Mouse (Mus musculus): ENCODE results near the gene Fam71f2. TPM values are rescaled to one million over a fixed set of nuclear protein-coding genes. Genes with fewer than 3 reads are reported as not detected.

The Fam71f2 gene
- polyA plus RNA-seq, 1 experiment = 1.5 TPM

GRCm38 (mm10) chr6:29280671-29281070 is 1.3 kb downstream of the Fam71f2 start:
- TF ChIP-seq CTCF (IDR thresholded peaks at IDR 0.05; ENCODE audit: low read depth, low read length) (no peak), POLR2A (IDR thresholded peaks at IDR 0.05; ENCODE audit: insufficient read depth, low read length) (no peak), EP300 (IDR thresholded peaks at IDR 0.05; ENCODE audit: insufficient read depth, low read depth, low read length) (no peak)
- Histone ChIP-seq H3K4me1 (ENCODE audit: control insufficient read depth, insufficient read depth, low read length) (no peaks in the 10 kb centered on the region), H3K9ac (ENCODE audit: low read depth, poor library complexity, severe bottlenecking) (no peak overlapping the region), H3K36me3 (ENCODE audit: control insufficient read depth, insufficient read depth, low read length, poor library complexity, severe bottlenecking) (peaks cover 3% of the 10 kb centered on the region; the same call in 1 of the 2 replicates), H3K27me3 (ENCODE audit: control insufficient read depth, insufficient read depth, low read length, poor library complexity, severe bottlenecking) (no peaks in the 10 kb centered on the region), H3K4me3 (ENCODE audit: low read depth, low read length) (no peak overlapping the region), H3K9me3 (replicated peaks; ENCODE audit: control insufficient read depth, insufficient read depth, low read length, poor library complexity, severe bottlenecking) (no peaks in the 10 kb centered on the region), H3K27ac (ENCODE audit: insufficient read depth, low read length) (no peak overlapping the region)

GRCm38 (mm10) chr6:29286870-29287269 is 7.5 kb downstream of the Fam71f2 start:
- H3K36me3 ChIP-seq (ENCODE audit: control insufficient read depth, insufficient read depth, low read length, poor library complexity, severe bottlenecking) = no peaks in the 10 kb centered on the region
- H3K27me3 ChIP-seq (ENCODE audit: control insufficient read depth, insufficient read depth, low read length, poor library complexity, severe bottlenecking) = peaks cover 1% of the 10 kb centered on the region; the same call in 1 of the 2 replicates
- no peak overlapping the region for H3K9ac ChIP-seq (ENCODE audit: low read depth, poor library complexity, severe bottlenecking)
- TF ChIP-seq CTCF (IDR thresholded peaks at IDR 0.05; ENCODE audit: low read depth, low read length) (no peak), POLR2A (IDR thresholded peaks at IDR 0.05; ENCODE audit: insufficient read depth, low read length) (no peak), EP300 (IDR thresholded peaks at IDR 0.05; ENCODE audit: insufficient read depth, low read depth, low read length) (no peak)
- no peak overlapping the region for H3K27ac ChIP-seq (ENCODE audit: insufficient read depth, low read length)
- no peak overlapping the region for H3K4me3 ChIP-seq (ENCODE audit: low read depth, low read length)
- 0 out of 2 replicates have a peak, but pooled peaks cover 2% of the 10 kb centered on the region for H3K9me3 ChIP-seq (replicated peaks; ENCODE audit: control insufficient read depth, insufficient read depth, low read length, poor library complexity, severe bottlenecking)
- no peaks in the 10 kb centered on the region for H3K4me1 ChIP-seq (ENCODE audit: control insufficient read depth, insufficient read depth, low read length)

DNA sequence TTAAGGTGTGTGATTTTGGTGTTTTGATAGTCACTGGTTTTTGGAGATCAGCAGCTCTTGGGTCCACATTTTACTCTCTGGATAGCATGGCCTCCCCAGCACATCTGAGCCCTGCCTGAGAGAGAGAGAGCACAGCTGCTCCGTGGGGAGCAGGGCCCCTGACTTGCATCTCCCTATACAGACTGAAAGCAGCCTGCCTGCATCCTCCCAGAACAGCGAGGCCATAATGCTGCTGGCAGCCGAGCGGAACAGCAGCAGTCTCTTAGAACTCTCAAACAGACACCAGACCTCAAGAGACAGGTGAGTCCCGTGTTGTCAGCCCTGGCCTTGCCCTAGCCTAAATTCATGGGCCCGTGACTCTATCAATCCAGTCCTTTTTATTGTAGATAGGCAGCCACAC is 8.1 kb downstream of the Fam71f2 start:
- Histone ChIP-seq H3K4me3 (ENCODE audit: low read depth, low read length) (no peak overlapping the region), H3K36me3 (ENCODE audit: control insufficient read depth, insufficient read depth, low read length, poor library complexity, severe bottlenecking) (no peaks in the 10 kb centered on the region), H3K27me3 (ENCODE audit: control insufficient read depth, insufficient read depth, low read length, poor library complexity, severe bottlenecking) (peaks cover 1% of the 10 kb centered on the region; the same call in 1 of the 2 replicates), H3K4me1 (ENCODE audit: control insufficient read depth, insufficient read depth, low read length) (no peaks in the 10 kb centered on the region), H3K27ac (ENCODE audit: insufficient read depth, low read length) (no peak overlapping the region), H3K9me3 (replicated peaks; ENCODE audit: control insufficient read depth, insufficient read depth, low read length, poor library complexity, severe bottlenecking) (0 out of 2 replicates have a peak, but pooled peaks cover 2% of the 10 kb centered on the region), H3K9ac (ENCODE audit: low read depth, poor library complexity, severe bottlenecking) (no peak overlapping the region)
- TF ChIP-seq CTCF (IDR thresholded peaks at IDR 0.05; ENCODE audit: low read depth, low read length) (no peak), POLR2A (IDR thresholded peaks at IDR 0.05; ENCODE audit: insufficient read depth, low read length) (no peak), EP300 (IDR thresholded peaks at IDR 0.05; ENCODE audit: insufficient read depth, low read depth, low read length) (no peak)

- Histone ChIP-seq H3K9me3 (replicated peaks; ENCODE audit: control insufficient read depth, insufficient read depth, low read length, poor library complexity, severe bottlenecking) (0 out of 2 replicates have a peak, but pooled peaks cover 2% of the 10 kb centered on the region), H3K4me3 (ENCODE audit: low read depth, low read length) (no peak overlapping the region), H3K27ac (ENCODE audit: insufficient read depth, low read length) (no peak overlapping the region), H3K36me3 (ENCODE audit: control insufficient read depth, insufficient read depth, low read length, poor library complexity, severe bottlenecking) (no peaks in the 10 kb centered on the region), H3K4me1 (ENCODE audit: control insufficient read depth, insufficient read depth, low read length) (no peaks in the 10 kb centered on the region), H3K9ac (ENCODE audit: low read depth, poor library complexity, severe bottlenecking) (no peak overlapping the region), H3K27me3 (ENCODE audit: control insufficient read depth, insufficient read depth, low read length, poor library complexity, severe bottlenecking) (peaks cover 1% of the 10 kb centered on the region; the same call in 1 of the 2 replicates)
- TF ChIP-seq EP300 (IDR thresholded peaks at IDR 0.05; ENCODE audit: insufficient read depth, low read depth, low read length) (no peak), CTCF (IDR thresholded peaks at IDR 0.05; ENCODE audit: low read depth, low read length) (no peak), POLR2A (IDR thresholded peaks at IDR 0.05; ENCODE audit: insufficient read depth, low read length) (no peak)
These were observed 8.6 kb downstream of the Fam71f2 start for GRCm38 (mm10) chr6:29287944-29288343.

GRCm38 (mm10) chr6:29288651-29289050 is 9.3 kb downstream of the Fam71f2 start:
- Histone ChIP-seq H3K36me3 (ENCODE audit: control insufficient read depth, insufficient read depth, low read length, poor library complexity, severe bottlenecking) (no peaks in the 10 kb centered on the region), H3K4me3 (ENCODE audit: low read depth, low read length) (no peak overlapping the region), H3K4me1 (ENCODE audit: control insufficient read depth, insufficient read depth, low read length) (no peaks in the 10 kb centered on the region), H3K27me3 (ENCODE audit: control insufficient read depth, insufficient read depth, low read length, poor library complexity, severe bottlenecking) (peaks cover 1% of the 10 kb centered on the region; the same call in 1 of the 2 replicates), H3K9me3 (replicated peaks; ENCODE audit: control insufficient read depth, insufficient read depth, low read length, poor library complexity, severe bottlenecking) (0 out of 2 replicates have a peak, but pooled peaks cover 2% of the 10 kb centered on the region), H3K9ac (ENCODE audit: low read depth, poor library complexity, severe bottlenecking) (no peak overlapping the region), H3K27ac (ENCODE audit: insufficient read depth, low read length) (no peak overlapping the region)
- TF ChIP-seq CTCF (IDR thresholded peaks at IDR 0.05; ENCODE audit: low read depth, low read length) (no peak), POLR2A (IDR thresholded peaks at IDR 0.05; ENCODE audit: insufficient read depth, low read length) (no peak), EP300 (IDR thresholded peaks at IDR 0.05; ENCODE audit: insufficient read depth, low read depth, low read length) (no peak)

DNA sequence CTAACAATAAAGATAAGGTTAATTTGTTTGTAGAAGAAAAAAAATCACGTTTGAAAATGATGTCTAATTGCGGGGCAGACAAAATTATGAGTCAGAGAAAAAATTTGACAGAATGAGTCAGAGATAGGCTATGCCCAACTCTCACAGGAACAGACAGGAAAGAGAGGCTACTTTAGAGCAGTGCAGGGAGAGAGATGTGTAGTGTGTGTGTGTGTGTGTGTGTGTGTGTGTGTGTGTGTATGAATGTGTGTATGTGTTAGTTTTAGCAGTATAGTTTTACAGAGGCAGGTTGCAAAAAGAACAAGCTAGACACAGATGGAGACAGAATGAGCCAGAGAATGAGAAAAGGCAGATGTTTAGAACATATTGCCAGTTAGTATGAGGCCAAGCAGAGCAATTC is 19.7 kb downstream of the Fam71f2 start:
- Histone ChIP-seq H3K4me3 (ENCODE audit: low read depth, low read length) (no peak overlapping the region), H3K27ac (ENCODE audit: insufficient read depth, low read length) (no peak overlapping the region), H3K27me3 (ENCODE audit: control insufficient read depth, insufficient read depth, low read length, poor library complexity, severe bottlenecking) (no peaks in the 10 kb centered on the region), H3K36me3 (ENCODE audit: control insufficient read depth, insufficient read depth, low read length, poor library complexity, severe bottlenecking) (no peaks in the 10 kb centered on the region), H3K9me3 (replicated peaks; ENCODE audit: control insufficient read depth, insufficient read depth, low read length, poor library complexity, severe bottlenecking) (no peaks in the 10 kb centered on the region; the same call in 1 of the 2 replicates), H3K9ac (ENCODE audit: low read depth, poor library complexity, severe bottlenecking) (no peak overlapping the region), H3K4me1 (ENCODE audit: control insufficient read depth, insufficient read depth, low read length) (no peaks in the 10 kb centered on the region)
- TF ChIP-seq EP300 (IDR thresholded peaks at IDR 0.05; ENCODE audit: insufficient read depth, low read depth, low read length) = no peak
- no peak for TF ChIP-seq CTCF (IDR thresholded peaks at IDR 0.05; ENCODE audit: low read depth, low read length)
- TF ChIP-seq POLR2A (IDR thresholded peaks at IDR 0.05; ENCODE audit: insufficient read depth, low read length) = no peak
